Mouse (Mus musculus): ENCODE results near the gene Lmod3. TPM values are rescaled to one million over a fixed set of nuclear protein-coding genes. Genes with fewer than 3 reads are reported as not detected.
A peak's percentile ranks its signal among the peaks of the same experiment; 100 is the strongest.
"Not testable (repeated sequence)": the region's sequence is repeated elsewhere in the genome, so short reads cannot be mapped to it uniquely, and the experiment has no call there.

Lmod3 gene
- total RNA-seq, 2 experiments from 2014 or later, result 45.8 to 66.3 TPM

DNA sequence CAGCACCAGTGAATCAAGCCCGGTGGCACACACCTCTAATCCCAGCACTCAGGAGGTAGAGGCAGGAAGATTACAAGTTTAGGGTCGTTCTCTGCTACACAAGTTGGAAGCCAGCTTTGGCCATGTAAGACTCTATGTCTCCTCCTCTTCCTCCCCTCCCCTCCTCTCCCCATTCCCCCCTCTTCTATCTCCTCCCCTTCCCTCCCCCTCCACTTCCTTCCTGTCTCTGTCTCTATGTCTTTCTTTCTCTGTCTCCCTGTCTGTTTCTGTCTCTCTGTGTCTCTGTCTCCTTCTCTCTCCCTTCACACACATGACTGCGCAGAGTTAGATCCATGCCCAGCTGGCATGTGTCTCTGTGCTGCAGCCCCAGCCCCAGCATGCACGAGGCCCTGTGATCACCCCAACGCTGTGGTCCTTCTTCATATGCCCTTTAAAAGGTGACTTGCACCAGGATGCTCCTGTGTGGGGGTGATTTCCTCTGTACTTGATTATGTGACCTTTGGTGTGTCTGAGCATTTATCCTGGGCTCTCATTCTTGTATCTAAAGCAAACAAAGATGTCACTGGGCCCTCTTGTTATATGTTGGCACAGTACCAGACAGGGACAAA lies 24.4 kb upstream of the Lmod3 start:
- intact Hi-C loops (cut with DNase I), result loop anchor here (2.0 to 10.0 kb wide), 4 partner anchors 26 to 728 kb away; no protein-coding TSS in a partner anchor

DNA sequence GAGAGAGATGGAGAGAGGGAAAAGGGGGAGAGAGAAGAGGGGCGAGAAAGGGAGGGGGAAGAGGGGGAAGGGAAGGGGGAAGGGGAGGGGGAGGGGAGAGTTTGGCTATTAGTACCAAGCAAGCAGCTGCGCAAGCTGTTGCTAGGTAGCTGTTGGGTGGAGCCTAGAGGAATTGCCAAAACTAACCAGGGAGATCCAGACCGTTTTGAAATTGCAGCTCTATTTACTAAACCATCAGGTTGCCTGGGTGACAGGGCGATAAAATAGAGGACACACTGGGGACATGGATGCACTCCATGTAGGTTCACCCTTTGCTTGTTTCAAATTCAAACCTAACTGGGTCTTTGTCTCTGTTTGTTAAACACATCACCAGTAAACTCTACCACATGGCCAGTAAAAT lies 23.8 kb upstream of the Lmod3 start:
- intact Hi-C loops (cut with DNase I), result loop anchor here (2.0 to 10.0 kb wide), 4 partner anchors 26 to 728 kb away; no protein-coding TSS in a partner anchor
- peak; percentile 70 to 75 for DNase-seq

More for the DNA sequence above, 24.4 kb upstream of the Lmod3 start:
- DNase-seq, result no peak

DNA sequence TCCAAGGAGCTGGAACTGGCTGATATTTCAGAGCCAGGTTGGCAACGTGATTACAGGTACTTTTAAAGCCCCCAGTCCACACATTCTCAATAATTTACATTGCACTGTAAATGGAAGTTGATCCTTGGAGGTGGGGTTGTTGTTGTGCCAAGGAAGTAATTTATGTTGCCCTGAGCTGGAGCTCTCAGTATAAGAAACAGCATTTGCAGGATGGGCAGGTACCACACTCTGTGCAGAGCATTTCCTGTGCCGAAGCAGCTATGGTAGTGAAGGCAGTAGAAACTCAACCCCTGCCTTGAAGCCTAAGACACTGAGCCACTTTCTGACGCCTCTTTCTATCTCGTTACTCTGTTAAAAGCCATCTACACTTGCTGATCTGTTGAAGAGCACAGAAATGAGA lies 23.2 kb upstream of the Lmod3 start:
- intact Hi-C loops (cut with DNase I), result loop anchor here (2.0 to 10.0 kb wide), 4 partner anchors 25 to 729 kb away; no protein-coding TSS in a partner anchor
- DNase-seq, result no peak

DNA sequence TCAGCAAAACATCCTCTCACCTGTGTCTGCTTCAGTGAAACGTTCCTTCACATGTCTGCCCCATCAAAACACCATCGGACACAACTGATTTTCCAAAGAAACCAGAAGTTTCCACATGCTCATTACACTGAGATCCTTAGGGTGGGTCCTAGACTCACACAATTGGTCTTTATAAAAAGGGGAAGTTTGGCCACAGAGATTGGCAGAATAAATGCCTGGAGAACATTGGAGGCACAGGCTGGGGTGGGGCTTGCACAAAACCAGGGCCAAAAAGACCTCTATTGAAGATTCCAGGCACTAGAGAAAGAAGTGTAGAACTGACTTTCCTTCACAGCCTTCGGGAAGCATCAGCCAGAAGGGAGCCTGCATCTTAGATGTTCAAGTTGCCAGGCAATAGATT lies 21.2 kb upstream of the Lmod3 start:
- no peak for DNase-seq
- intact Hi-C loops (cut with DNase I), result loop anchor here (10.0 kb wide), 1 partner anchor 731 kb away; no protein-coding TSS in a partner anchor

DNA sequence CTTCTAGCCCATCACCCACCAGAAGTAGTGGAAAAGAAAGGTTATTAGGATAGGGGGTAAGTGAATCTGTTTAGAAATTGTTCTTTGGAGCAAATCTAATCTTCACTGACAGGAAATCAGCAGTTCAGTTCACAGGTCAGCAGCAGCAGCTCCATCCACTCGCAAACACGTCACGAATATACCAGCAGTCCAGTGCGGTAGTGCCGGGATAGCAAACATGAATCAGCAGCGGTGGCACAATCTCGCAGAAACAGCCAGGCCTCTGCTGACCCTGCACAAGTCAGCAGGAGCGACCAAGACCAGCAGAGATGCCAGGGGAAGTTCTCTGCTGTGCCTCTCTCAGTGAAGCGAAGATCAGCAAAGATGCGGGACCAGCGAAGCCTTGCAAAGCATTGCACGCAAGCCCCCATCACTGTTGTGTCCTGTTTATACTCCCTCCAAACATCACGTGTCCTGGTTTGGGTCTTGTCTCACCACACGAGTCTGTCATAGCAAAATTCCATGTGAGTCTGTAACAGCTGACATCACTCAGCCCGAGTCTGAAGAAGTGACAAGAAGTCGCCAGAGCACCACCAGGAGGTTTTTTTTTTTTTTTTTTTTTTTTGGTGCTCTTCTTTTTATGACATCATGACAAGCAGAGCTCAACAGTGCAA lies 20.6 kb upstream of the Lmod3 start:
- DNase-seq, result no peak
- intact Hi-C loops (cut with DNase I), result loop anchor here (10.0 kb wide), 1 partner anchor 732 kb away; no protein-coding TSS in a partner anchor

DNA sequence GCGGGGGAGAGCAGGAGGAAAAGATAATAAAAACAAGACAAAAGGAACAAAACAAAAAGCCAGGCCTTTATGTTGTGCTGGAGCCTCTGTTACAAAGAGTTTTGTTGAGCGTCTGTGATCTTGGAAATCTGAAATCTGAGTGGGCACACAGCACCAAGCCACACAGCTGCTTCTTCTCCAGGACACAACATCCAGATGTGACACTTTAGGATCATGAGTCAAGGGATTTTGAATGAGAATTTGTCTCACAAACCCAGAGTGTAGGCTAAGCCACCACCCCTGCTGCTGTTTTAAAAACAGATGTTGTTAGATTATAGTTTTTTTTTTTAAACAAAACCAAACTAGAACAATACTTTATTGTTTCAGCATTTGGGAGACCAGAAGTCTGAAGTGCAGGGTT lies 19.8 kb upstream of the Lmod3 start:
- DNase-seq, result no peak
- intact Hi-C loops (cut with DNase I), result loop anchor here (10.0 kb wide), 1 partner anchor 732 kb away; no protein-coding TSS in a partner anchor

DNA sequence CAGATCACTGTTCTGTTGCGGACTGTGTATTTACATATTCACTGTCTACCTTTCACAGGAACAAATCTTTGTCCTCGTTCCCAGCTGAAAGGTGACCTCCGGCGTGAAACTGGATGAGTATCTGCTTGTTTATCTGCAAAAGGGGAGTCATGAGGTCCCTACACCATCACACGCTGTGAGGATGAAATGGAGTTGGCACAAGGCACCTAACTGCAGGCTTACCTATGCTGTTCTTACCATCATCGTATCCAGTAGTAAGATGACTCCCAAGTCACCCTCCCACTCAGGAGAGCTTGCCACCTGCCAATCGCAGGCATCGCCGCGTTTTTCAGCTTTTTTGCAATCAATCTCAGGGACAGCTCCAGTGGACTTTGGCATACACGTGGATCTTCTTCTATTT lies 17.0 kb upstream of the Lmod3 start:
- intact Hi-C loops (cut with DNase I), result no loop called here
- DNase-seq, result no peak

DNA sequence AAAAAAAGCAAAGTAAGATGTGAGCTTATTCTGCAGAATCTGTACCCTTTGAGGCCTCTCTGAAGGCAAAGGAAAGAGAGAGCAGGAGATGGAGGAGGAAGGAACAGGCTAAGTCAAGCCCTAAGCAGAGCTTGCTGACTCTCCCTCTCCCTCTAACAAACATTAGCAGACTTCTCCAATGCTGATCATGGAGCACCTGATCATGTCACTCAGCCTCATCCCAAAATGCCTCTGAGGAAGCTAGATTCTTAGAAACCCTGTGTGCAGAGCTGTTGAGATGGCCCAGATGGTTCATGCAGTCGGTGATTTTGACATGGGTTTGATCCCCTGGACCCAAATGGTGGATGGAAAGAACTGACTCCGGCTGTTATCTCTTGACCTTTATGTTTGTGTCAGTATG lies 14.6 kb upstream of the Lmod3 start:
- no peak for DNase-seq
- intact Hi-C loops (cut with DNase I), result no loop called here

DNA sequence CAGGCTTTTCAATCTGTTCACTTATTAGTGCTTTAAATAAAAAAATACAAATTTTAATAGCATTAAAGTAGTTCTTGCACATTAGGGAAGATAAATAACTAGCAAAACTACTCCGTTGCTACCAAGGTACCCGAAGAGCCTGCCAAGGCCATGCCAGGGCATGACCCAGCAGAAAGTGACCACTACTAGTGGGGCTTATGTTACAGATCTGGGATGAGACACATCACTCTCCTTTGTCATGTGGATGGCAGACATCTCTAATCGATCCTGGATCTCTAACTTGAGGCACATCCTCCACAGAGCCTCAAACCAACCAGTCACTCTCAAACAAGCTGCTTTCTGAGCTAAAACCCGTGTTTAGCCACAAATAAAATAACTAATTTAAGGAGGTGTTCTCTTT lies 14.1 kb upstream of the Lmod3 start:
- intact Hi-C loops (cut with DNase I), result no loop called here

DNA sequence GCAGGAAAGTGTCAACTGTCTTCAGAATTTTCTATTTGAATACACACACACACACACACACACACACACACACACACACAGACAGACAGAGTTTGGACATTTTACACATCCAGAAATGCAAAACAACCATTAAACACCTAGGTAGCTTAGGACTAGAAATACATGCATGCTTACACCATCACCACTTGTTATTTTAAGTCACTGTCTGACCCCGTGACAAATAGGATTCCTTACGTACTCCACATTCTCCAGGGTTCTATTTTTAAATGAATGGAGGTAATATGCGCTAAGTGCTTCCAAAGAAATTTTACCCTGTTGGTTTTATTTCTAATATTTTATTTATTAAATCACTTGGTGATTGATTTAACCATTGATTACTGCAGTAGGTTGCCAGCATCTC lies 13.1 kb upstream of the Lmod3 start:
- intact Hi-C loops (cut with DNase I), result no loop called here
- DNase-seq, result no peak

More for the DNA sequence above, 14.1 kb upstream of the Lmod3 start:
- no peak for DNase-seq

DNA sequence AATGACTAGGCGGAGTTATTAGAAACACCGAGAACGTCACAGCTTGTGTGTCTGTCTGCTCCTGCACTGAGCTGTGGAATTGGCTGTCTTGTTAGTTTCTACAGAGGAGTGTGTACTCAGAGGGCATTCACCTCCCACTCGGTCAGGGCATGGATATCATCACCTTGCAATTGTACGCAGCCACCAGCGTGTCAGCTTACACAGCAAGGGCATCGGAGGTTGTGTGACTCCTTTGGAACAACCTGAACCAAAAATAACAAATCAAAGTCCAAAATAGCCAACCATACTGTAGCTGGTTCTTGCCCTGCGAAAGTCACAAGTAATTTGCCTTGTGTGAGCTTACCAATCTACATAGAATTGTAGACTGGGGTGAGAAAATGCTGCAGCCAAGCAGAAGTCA lies 12.7 kb upstream of the Lmod3 start:
- DNase-seq, result peak; percentile 64 to 73
- intact Hi-C loops (cut with DNase I), result no loop called here

DNA sequence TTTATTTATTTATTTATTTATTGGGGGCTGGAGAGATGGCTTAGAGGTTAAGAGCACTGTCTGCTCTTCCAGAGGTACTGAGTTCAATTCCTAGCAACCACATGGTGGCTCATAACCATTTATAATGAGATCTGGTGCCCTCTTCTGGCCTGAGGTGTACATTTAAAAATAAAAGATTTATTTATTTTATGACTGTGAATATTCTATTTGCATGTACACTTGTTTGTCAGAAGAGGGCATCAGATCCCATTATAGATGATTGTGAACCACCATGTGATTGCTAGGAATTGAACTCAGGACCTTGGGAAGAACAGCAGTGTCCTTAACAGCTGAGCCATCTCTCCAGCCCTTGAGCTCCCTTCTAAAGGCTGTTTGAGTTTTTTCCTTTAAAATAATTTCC lies 11.2 kb upstream of the Lmod3 start:
- intact Hi-C loops (cut with DNase I), result not testable (repeated sequence)

DNA sequence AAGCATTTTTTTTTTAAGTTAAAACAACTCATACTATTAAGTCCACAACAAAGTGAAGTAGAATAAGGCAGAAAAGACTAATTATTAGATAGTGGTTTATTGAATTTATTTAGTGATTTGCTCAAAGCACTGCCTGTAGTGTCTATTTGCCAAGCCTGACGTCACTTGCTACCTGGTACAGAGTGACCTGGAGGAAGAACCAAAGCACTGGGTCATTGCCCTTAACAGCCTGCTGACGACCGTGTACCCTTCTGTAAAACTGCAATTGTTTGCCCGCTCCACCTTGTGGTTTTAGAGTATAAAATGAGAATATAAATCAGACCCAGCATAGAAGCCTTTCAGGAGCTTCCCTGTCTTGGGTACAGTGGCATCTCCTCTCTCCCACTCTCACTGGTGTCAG lies 9.7 kb upstream of the Lmod3 start:
- no peak for DNase-seq
- intact Hi-C loops (cut with DNase I), result no loop called here

More for the DNA sequence above, 11.2 kb upstream of the Lmod3 start:
- DNase-seq, result not testable (repeated sequence)

DNA sequence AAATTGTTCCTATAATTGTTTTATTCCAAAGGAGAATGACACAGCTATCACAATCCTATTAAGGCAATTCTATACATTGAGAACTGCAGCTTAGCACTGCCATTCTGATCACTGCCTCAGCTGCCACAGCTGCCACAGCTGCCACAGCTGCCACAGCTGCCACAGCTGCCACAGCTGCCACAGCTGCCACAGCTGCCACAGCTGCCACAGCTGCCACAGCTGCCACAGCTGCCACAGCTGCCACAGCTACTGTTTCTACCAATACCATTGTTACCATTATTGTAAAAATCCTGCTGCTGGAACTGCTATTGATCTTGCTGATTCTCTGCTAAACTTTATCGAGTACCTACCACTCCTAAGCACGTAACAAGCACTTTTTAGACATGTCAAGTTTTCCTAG lies 7.4 kb upstream of the Lmod3 start:
- intact Hi-C loops (cut with DNase I); DNase-seq: not testable (repeated sequence)

DNA sequence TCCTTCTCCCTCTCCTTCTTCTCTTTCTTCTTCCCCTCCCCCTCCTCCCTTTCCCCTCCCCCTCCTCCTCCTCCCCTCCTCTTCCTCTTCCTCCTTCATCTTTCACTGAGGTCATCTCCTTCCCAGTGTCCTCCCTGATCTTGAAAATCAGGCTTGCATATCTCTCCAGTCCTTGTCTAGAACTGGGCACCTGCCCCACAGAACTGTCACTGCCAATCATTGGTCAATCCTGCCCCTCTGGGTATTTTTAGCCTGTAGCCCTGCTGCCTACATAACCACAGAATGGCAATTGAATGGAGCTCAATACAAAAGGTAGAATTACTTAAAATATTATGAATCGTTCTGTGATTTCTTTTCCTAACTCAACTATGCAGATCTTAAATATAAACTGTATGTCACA lies 5.9 kb upstream of the Lmod3 start:
- DNase-seq, result no peak
- intact Hi-C loops (cut with DNase I), result no loop called here

DNA sequence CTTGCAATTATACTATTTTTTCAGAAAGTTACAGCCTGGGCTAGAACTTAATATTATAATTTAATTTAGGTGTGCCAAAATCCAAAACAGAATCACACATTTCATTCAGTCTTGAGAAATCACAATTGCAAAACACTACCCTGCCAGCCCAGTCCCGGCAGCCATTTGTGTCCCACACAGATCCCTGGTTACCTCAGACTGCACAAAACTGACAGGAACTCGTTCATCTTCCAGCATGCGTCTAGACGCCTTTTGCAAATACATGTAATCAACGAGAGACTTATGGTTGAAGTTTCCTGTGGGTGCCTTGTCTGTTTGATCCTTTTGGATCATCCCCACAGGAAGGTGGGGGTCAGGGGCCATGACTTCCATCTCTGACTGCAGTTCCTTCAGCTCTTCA lies 473 bp downstream of the Lmod3 start:
- DNase-seq, result peak; percentile 44 to 47
- intact Hi-C loops (cut with DNase I), result no loop called here

DNA sequence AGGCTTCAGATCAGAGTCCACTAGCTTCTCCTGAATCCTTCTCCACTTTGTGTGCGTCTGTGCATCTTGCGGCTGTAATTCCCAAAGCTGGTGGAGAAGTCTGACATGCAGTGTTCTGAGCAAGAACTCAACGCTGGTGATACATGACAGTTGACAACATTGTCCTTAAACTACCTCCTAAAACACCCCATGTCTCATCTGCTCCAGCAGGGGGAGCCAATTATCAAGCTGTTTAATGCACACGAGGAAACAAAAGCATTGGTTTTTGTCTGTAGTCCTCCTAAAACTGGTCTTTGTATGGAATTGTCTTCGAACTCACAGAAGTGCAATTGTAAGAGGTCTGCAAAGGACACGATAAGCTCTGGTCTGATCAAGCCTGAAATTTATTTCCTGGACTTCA lies 1.6 kb downstream of the Lmod3 start:
- DNase-seq, result peak; percentile 80 to 83
- intact Hi-C loops (cut with DNase I), result loop anchor here (1.0 to 2.0 kb wide), 4 partner anchors 26 to 489 kb away; no protein-coding TSS in a partner anchor

DNA sequence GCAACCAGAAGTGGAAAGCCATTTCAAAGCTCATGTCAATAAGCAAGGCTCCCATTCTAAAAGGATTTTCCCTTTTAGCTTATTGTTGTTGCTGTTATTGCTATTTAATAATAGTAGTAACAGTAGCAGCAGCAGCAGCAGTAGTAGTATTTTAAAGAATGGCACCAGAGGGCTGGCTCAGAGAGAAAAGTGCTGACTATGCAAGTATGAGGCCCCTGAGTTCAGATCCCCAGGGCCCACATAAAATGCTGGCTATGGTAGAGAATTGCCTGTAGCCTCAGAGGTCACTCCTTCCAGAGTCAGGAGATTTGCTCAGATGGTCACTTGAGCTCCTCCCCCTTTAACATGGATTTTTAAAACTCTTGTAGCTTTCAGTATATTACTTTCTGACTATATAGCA lies 7.4 kb downstream of the Lmod3 start:
- intact Hi-C loops (cut with DNase I), result no loop called here
- DNase-seq, result no peak

DNA sequence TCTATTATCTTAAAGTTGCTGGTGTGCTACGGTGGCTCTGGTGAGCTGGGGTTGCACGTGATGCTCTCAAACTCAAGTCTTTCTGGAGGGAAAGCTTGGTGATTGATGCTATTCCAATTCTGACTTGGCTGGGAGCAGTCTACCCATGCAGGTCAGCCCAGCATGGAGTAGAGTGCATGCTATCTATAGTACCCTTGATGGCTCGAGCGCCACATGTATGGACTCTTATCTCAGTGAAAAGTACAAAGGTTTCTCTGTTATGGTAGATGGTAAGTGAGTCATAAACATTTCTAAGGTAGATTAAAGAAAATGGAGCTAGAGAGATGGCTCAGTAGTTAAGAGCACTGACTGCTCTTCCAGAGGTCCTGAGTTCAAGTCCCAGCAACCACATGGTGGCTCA lies 10.0 kb downstream of the Lmod3 start:
- DNase-seq, result no peak
- intact Hi-C loops (cut with DNase I), result no loop called here

DNA sequence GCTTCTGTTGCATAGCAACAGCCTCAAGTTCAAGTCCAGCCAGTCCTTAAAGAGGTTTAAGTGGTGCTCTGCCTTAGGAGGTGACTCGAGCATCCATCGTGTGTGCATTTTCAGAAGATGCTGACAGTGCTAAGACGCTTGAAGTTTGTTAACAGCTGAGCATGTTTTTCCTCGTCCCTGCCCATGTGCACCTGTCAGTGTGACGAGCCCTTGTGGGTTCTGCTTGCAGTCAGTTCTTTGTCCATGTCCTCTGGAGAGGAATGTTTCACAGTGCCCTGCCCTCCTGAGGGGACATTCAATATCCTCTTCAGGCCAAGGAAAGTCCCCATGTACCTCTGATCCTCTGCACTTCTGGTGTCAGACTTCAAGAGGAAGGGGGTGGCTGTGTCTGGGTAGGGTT lies 12.5 kb downstream of the Lmod3 start:
- intact Hi-C loops (cut with DNase I), result no loop called here
- DNase-seq, result no peak

DNA sequence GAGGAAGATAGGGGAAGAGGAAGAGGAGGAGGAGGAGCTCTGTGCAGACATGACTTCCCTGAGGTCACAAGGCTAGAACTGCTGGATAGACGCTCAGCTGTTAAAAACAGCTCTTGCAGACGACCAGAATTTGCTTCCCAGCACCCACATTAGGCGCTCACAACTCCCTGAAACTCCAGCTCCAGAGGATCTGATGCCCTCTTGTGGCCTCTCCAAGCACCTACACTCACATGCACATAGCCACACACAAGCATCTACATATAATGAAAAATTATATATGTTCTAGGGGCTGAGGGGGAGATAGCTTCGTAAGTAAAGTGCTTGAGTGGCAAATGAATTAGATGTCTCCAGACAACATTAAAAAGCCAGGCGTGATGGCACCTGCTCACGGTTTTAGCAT lies 13.2 kb downstream of the Lmod3 start:
- no peak for DNase-seq
- intact Hi-C loops (cut with DNase I), result loop anchor here (5.0 kb wide), 1 partner anchor 62 kb away; the partner anchor contains the start of gene Tmf1

DNA sequence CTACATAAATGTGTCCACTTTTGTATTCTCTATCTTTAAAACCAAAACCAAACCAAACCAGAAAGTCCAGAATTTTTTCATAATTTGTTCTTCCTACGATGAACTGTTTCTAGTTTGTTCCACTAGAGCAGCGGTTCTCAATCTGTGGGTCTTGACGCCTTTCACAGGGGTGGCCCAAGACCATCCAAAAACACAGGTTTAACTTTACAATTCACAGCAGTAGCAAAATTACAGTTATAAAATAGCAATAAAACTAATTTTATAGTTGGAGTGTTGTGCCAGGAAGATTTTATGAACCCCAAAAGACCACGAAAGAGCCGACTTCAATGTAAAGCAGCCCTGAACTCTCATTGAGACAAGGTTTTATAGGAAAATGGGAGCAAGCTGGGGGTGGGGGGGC lies 16.5 kb downstream of the Lmod3 start:
- no peak for DNase-seq
- intact Hi-C loops (cut with DNase I), result loop anchor here (5.0 kb wide), 1 partner anchor 59 kb away; the partner anchor contains the start of gene Tmf1
